Mouse (Mus musculus): ENCODE data around the gene Eif4g1. TPM values are rescaled to one million over a fixed set of nuclear protein-coding genes. Genes with fewer than 3 reads are reported as not detected.
A peak's percentile ranks its signal among the peaks of the same experiment; 100 is the strongest.

Gene Eif4g1
- polyA plus RNA-seq, 1 experiment from 2014 or later = 153 TPM

GRCm38 (mm10) chr16:20695622-20696323, 27.7 kb downstream of the Eif4g1 start:
- Histone ChIP-seq H3K9me3 (ENCODE audit: control insufficient read depth, low read length) (no peaks in the 10 kb centered on the region), H3K9ac (ENCODE audit: low read depth, low read length) (peak overlapping the region; percentile 65), H3K4me1 (ENCODE audit: control insufficient read depth, insufficient read depth, low read length) (peaks cover 15% of the 10 kb centered on the region), H3K27ac (replicated peaks; ENCODE audit: low read depth, low read length) (peak overlapping the region; percentile 63), H3K4me2 (ENCODE audit: low read depth, low read length) (peak overlapping the region; percentile 74), H3K4me3 (ENCODE audit: low read depth, low read length) (peak overlapping the region; percentile 37), H3K36me3 (ENCODE audit: control insufficient read depth, insufficient read depth, low read length) (peaks cover 26% of the 10 kb centered on the region), H3K27me3 (replicated peaks; ENCODE audit: control insufficient read depth, insufficient read depth, low read length) (no peaks in the 10 kb centered on the region)
- 2% methylated on average over 36 of the region's 46 CpGs for WGBS
- peak; percentile 95 for DNase-seq (ENCODE audit: low spot score)
- ATAC-seq (ENCODE audit: low read depth) = peak; percentile 77

GRCm38 (mm10) chr16:20699266-20699665, 31.2 kb downstream of the Eif4g1 start:
- WGBS = 75% methylated on average over 5 of the region's 5 CpGs
- Histone ChIP-seq H3K4me2 (ENCODE audit: low read depth, low read length) (no peak overlapping the region), H3K9me3 (ENCODE audit: control insufficient read depth, low read length) (no peaks in the 10 kb centered on the region), H3K27me3 (replicated peaks; ENCODE audit: control insufficient read depth, insufficient read depth, low read length) (no peaks in the 10 kb centered on the region), H3K4me3 (ENCODE audit: low read depth, low read length) (no peak overlapping the region), H3K4me1 (ENCODE audit: control insufficient read depth, insufficient read depth, low read length) (peaks cover 25% of the 10 kb centered on the region), H3K9ac (ENCODE audit: low read depth, low read length) (no peak overlapping the region), H3K36me3 (ENCODE audit: control insufficient read depth, insufficient read depth, low read length) (peaks cover 23% of the 10 kb centered on the region), H3K27ac (replicated peaks; ENCODE audit: low read depth, low read length) (no peak overlapping the region)
- ATAC-seq (ENCODE audit: low read depth) = no peak
- no peak for DNase-seq (ENCODE audit: low spot score)

GRCm38 (mm10) chr16:20700036-20700435, 31.9 kb downstream of the Eif4g1 start:
- Histone ChIP-seq H3K4me1 (ENCODE audit: control insufficient read depth, insufficient read depth, low read length) (peaks cover 25% of the 10 kb centered on the region), H3K4me3 (ENCODE audit: low read depth, low read length) (no peak overlapping the region), H3K9me3 (ENCODE audit: control insufficient read depth, low read length) (no peaks in the 10 kb centered on the region), H3K4me2 (ENCODE audit: low read depth, low read length) (no peak overlapping the region), H3K27me3 (replicated peaks; ENCODE audit: control insufficient read depth, insufficient read depth, low read length) (no peaks in the 10 kb centered on the region), H3K9ac (ENCODE audit: low read depth, low read length) (no peak overlapping the region), H3K27ac (replicated peaks; ENCODE audit: low read depth, low read length) (no peak overlapping the region), H3K36me3 (ENCODE audit: control insufficient read depth, insufficient read depth, low read length) (peaks cover 28% of the 10 kb centered on the region)
- no peak for DNase-seq (ENCODE audit: low spot score)
- WGBS = 38% methylated on average over 5 of the region's 5 CpGs
- ATAC-seq (ENCODE audit: low read depth) = no peak

- no peak for DNase-seq (ENCODE audit: low spot score)
- H3K9me3 ChIP-seq (ENCODE audit: control insufficient read depth, low read length) = no peaks in the 10 kb centered on the region
- peak overlapping the region; percentile 52; the same call in 1 of the 2 replicates for H3K9ac ChIP-seq (ENCODE audit: low read depth, low read length)
- H3K27me3 ChIP-seq (replicated peaks; ENCODE audit: control insufficient read depth, insufficient read depth, low read length) = no peaks in the 10 kb centered on the region
- peaks cover 17% of the 10 kb centered on the region for H3K4me1 ChIP-seq (ENCODE audit: control insufficient read depth, insufficient read depth, low read length)
- peak overlapping the region; percentile 28; the same call in 1 of the 2 replicates for H3K4me2 ChIP-seq (ENCODE audit: low read depth, low read length)
- WGBS = 44% methylated on average over 7 of the region's 7 CpGs
- H3K36me3 ChIP-seq (ENCODE audit: control insufficient read depth, insufficient read depth, low read length) = peaks cover 41% of the 10 kb centered on the region
- H3K4me3 ChIP-seq (ENCODE audit: low read depth, low read length) = no peak overlapping the region
- ATAC-seq (ENCODE audit: low read depth) = no peak
- H3K27ac ChIP-seq (replicated peaks; ENCODE audit: low read depth, low read length) = peak overlapping the region; percentile 72
Measured at GRCm38 (mm10) chr16:20701316-20701715, 33.2 kb downstream of the Eif4g1 start.

GRCm38 (mm10) chr16:20701729-20702521, 33.8 kb downstream of the Eif4g1 start:
- DNase-seq (ENCODE audit: low spot score) = peak; percentile 61
- no peaks in the 10 kb centered on the region for H3K9me3 ChIP-seq (ENCODE audit: control insufficient read depth, low read length)
- ATAC-seq (ENCODE audit: low read depth) = peak; percentile 26
- peak overlapping the region; percentile 28 for H3K4me2 ChIP-seq (ENCODE audit: low read depth, low read length)
- H3K36me3 ChIP-seq (ENCODE audit: control insufficient read depth, insufficient read depth, low read length) = peaks cover 47% of the 10 kb centered on the region
- H3K27ac ChIP-seq (replicated peaks; ENCODE audit: low read depth, low read length) = peak overlapping the region; percentile 72
- peak overlapping the region; percentile 52 for H3K9ac ChIP-seq (ENCODE audit: low read depth, low read length)
- H3K4me1 ChIP-seq (ENCODE audit: control insufficient read depth, insufficient read depth, low read length) = peaks cover 15% of the 10 kb centered on the region
- H3K27me3 ChIP-seq (replicated peaks; ENCODE audit: control insufficient read depth, insufficient read depth, low read length) = no peaks in the 10 kb centered on the region
- WGBS = 9% methylated on average over 11 of the region's 12 CpGs
- H3K4me3 ChIP-seq (ENCODE audit: low read depth, low read length) = no peak overlapping the region

- Histone ChIP-seq H3K27ac (replicated peaks; ENCODE audit: low read depth, low read length) (peak overlapping the region; percentile 72), H3K9ac (ENCODE audit: low read depth, low read length) (peak overlapping the region; percentile 52), H3K4me2 (ENCODE audit: low read depth, low read length) (peak overlapping the region; percentile 28), H3K36me3 (ENCODE audit: control insufficient read depth, insufficient read depth, low read length) (peaks cover 51% of the 10 kb centered on the region), H3K9me3 (ENCODE audit: control insufficient read depth, low read length) (no peaks in the 10 kb centered on the region), H3K27me3 (replicated peaks; ENCODE audit: control insufficient read depth, insufficient read depth, low read length) (no peaks in the 10 kb centered on the region), H3K4me3 (ENCODE audit: low read depth, low read length) (no peak overlapping the region), H3K4me1 (ENCODE audit: control insufficient read depth, insufficient read depth, low read length) (peaks cover 15% of the 10 kb centered on the region)
- ATAC-seq (ENCODE audit: low read depth) = peak; percentile 66
- WGBS = 6% methylated on average over 8 of the region's 8 CpGs
- DNase-seq (ENCODE audit: low spot score) = peak; percentile 77
Measured at GRCm38 (mm10) chr16:20702522-20702893, 34.4 kb downstream of the Eif4g1 start.

GRCm38 (mm10) chr16:20703071-20703470, 35.0 kb downstream of the Eif4g1 start:
- Histone ChIP-seq H3K27ac (replicated peaks; ENCODE audit: low read depth, low read length) (0 out of 2 replicates have a peak overlapping the region, but pooled peaks have one; percentile 72), H3K4me3 (ENCODE audit: low read depth, low read length) (no peak overlapping the region), H3K27me3 (replicated peaks; ENCODE audit: control insufficient read depth, insufficient read depth, low read length) (no peaks in the 10 kb centered on the region), H3K4me2 (ENCODE audit: low read depth, low read length) (no peak overlapping the region), H3K9ac (ENCODE audit: low read depth, low read length) (no peak overlapping the region), H3K4me1 (ENCODE audit: control insufficient read depth, insufficient read depth, low read length) (peaks cover 15% of the 10 kb centered on the region), H3K9me3 (ENCODE audit: control insufficient read depth, low read length) (no peaks in the 10 kb centered on the region), H3K36me3 (ENCODE audit: control insufficient read depth, insufficient read depth, low read length) (peaks cover 56% of the 10 kb centered on the region)
- ATAC-seq (ENCODE audit: low read depth) (no peak), DNase-seq (ENCODE audit: low spot score) (no peak)
- WGBS = 93% methylated on average over 10 of the region's 10 CpGs

- Histone ChIP-seq H3K4me3 (ENCODE audit: low read depth, low read length) (no peak overlapping the region), H3K27ac (replicated peaks; ENCODE audit: low read depth, low read length) (no peak overlapping the region), H3K4me1 (ENCODE audit: control insufficient read depth, insufficient read depth, low read length) (peaks cover 15% of the 10 kb centered on the region), H3K9me3 (ENCODE audit: control insufficient read depth, low read length) (no peaks in the 10 kb centered on the region), H3K4me2 (ENCODE audit: low read depth, low read length) (no peak overlapping the region), H3K36me3 (ENCODE audit: control insufficient read depth, insufficient read depth, low read length) (peaks cover 61% of the 10 kb centered on the region), H3K27me3 (replicated peaks; ENCODE audit: control insufficient read depth, insufficient read depth, low read length) (no peaks in the 10 kb centered on the region), H3K9ac (ENCODE audit: low read depth, low read length) (no peak overlapping the region)
- DNase-seq (ENCODE audit: low spot score) = no peak
- 93% methylated on average over 6 of the region's 6 CpGs for WGBS
- no peak for ATAC-seq (ENCODE audit: low read depth)
Measured at GRCm38 (mm10) chr16:20703699-20704400, 35.7 kb downstream of the Eif4g1 start.

Data from embryonic facial prominence, embryonic 14.5 days (tissue).